Mouse (Mus musculus) MEL (cell line): ENCODE measurements around the gene Cstl1.

Experiments
- CTCF ChIP-seq, 3 experiments: IDR thresholded peaks in 2 of 3; conservative IDR thresholded peaks in 1 of 3; 2 replicates each; pipeline ENCODE4 v1.5.1; 2011 to 2012; ENCODE audit warnings: low read length in 3 of 3, low read depth in 2 of 3, mild to moderate bottlenecking in 2 of 3, improper control_type of control experiment in 1 of 3, inconsistent platforms in 1 of 3, mixed read lengths in 1 of 3, moderate library complexity in 1 of 3; ENCODE audit not compliant: control insufficient read depth in 1 of 3, insufficient read depth in 1 of 3, poor library complexity in 1 of 3, severe bottlenecking in 1 of 3
- KAT2A ChIP-seq: conservative IDR thresholded peaks from 2 replicates; pipeline ENCODE4 v1.6.1; 2012; ENCODE audit warnings: low read depth, low read length, improper control_type of control experiment, inconsistent platforms
- MAX ChIP-seq: IDR thresholded peaks from 2 replicates; pipeline ENCODE4 v1.6.1; 2011; ENCODE audit warnings: low read length, improper control_type of control experiment

DNA sequence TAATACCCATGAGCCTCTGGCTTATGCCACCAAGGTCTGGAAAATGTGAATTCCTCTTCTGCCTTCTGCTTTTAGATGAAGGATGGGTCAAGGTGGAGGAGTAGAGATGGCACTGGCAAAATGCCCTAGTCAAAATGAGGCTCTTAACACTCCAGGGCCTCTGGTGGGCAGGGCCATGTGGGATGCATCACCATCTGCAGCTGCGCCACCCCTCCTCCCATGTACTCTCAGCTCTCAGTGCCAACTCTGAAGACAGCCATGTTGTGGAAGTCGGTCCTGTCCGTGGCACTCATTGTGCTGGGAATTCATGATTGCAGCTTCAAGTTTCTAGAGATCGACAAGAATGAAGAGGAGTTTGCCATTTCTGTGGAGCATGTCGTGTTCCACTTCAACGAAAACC is 39.0 kb downstream of the Cstl1 start, which contains the start of gene Cst12:
- TF ChIP-seq CTCF (IDR thresholded peaks at IDR 0.05 in 2 of 3, conservative IDR thresholded peaks at IDR 0.05 in 1 of 3; ENCODE audit: control insufficient read depth in 1 of 3, insufficient read depth in 1 of 3, low read depth in 2 of 3, low read length in 3 of 3, poor library complexity in 1 of 3, severe bottlenecking in 1 of 3) = no peak
- no peak for TF ChIP-seq KAT2A
- no peak for TF ChIP-seq MAX
